Mouse (Mus musculus) stomach, embryonic 16.5 days (tissue): Measurements from ENCODE around the gene Ank. TPM values are rescaled to one million over a fixed set of nuclear protein-coding genes. Genes with fewer than 3 reads are reported as not detected.
A peak's percentile ranks its signal among the peaks of the same experiment; 100 is the strongest.

Experiments used
- ATAC-seq: fragments of 200-750 bp; cut with Nextera tagmentation; 2 replicates; pipeline ENCODE4 v1.8.0; 2017; ENCODE audit warnings: moderate number of reproducible peaks, moderate TSS enrichment; ENCODE audit not compliant: insufficient read depth, low FRiP score
- H3K27ac ChIP-seq: fragments of 300-500 bp; sonication (generic); 2 replicates; pipeline ENCODE4 v1.5.1; 2014; ENCODE audit warnings: low read length
- H3K27me3 ChIP-seq: fragments of 300-500 bp; sonication (generic); 2 replicates; pipeline ENCODE4 v1.6.1; 2014; ENCODE audit warnings: low read length, control low read depth, mixed read lengths; ENCODE audit not compliant: control insufficient read depth, insufficient read depth
- H3K36me3 ChIP-seq: fragments of 300-500 bp; sonication (generic); 2 replicates; pipeline ENCODE4 v1.6.1; 2014; ENCODE audit warnings: low read length; ENCODE audit not compliant: control insufficient read depth, insufficient read depth
- H3K4me1 ChIP-seq: fragments of 300-500 bp; sonication (generic); 2 replicates; pipeline ENCODE4 v1.6.1; 2014; ENCODE audit warnings: low read length, control low read depth, mixed read lengths; ENCODE audit not compliant: control insufficient read depth, insufficient read depth
- H3K4me2 ChIP-seq: fragments of 300-500 bp; sonication (generic); 2 replicates; pipeline ENCODE4 v1.6.1; 2014; ENCODE audit warnings: low read depth, low read length, mixed read lengths
- H3K4me3 ChIP-seq: fragments of 300-500 bp; sonication (generic); replicated peaks from 2 replicates; pipeline ENCODE4 v1.5.1; 2014; ENCODE audit warnings: mild to moderate bottlenecking, low read length
- H3K9ac ChIP-seq: fragments of 300-500 bp; sonication (generic); 2 replicates; pipeline ENCODE4 v1.6.1; 2014; ENCODE audit warnings: low read length
- H3K9me3 ChIP-seq: fragments of 300-500 bp; sonication (generic); replicated peaks from 2 replicates; pipeline ENCODE4 v1.6.1; 2016; ENCODE audit warnings: low read length, control low read depth; ENCODE audit not compliant: control insufficient read depth
- WGBS: fragments of 180-500 bp; shearing (Covaris S2); extraction: QIAGEN DNeasy Blood & Tissue Kit; methylation state at CpG from one replicate; pipeline ENCODE4 v1.1.7; 2014; 5-methylcytosine and 5-hydroxymethylcytosine counted together
- microRNA-seq: library from miRNA; unstranded; fragments of <30 nt; microRNA quantifications from one replicate; pipeline ENCODE4, GENCODE M21; 2016
- polyA plus RNA-seq: library from polyadenylated mRNA; unstranded; fragments of >200 nt; fragmentation: Nextera tagmentation; extraction: Ambion mirVana; gene quantifications from 2 replicates; pipeline ENCODE4 v1.2.1, GENCODE M21; 2015

Ank gene
- polyA plus RNA-seq, 1 experiment from 2014 or later: 8.2 TPM

DNA sequence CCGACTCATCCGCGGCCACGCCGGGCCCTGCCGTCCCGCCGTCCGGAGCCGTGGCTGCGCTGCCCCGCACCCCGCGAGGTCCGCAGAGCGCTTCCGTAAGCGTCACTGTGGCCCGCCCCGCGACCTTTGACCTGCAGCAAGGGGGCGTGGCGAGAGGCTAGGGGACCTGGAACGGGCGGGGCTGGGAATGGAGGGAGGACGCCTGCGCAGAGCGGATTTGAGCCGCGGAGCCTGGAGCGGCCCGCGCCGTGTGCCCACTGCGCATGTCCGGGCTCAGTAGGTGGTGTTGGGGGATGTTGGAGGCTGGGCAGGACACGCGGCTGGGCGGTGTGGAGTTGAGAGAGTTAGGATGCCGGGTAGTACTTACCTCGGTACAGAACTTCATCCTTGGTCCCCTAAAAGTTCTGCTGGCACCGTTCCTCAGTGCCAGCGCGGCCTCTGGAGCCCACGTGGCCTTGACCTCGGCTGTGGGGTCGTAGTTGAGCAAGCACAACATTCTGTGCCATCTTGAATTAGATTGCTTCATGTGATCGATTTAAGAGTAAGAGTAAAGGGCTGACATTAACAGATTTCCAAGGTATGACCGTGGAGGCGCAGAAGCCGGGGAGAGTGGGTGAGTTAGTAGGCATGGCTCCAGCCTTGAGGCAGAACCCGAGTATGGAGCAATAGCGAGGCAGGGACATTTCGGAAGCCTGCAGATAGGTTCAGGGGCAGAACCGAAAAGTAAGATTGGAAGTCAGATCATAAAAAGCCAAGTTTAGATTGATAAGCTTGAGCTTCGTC lies 164.3 kb downstream of the Ank start, which contains the start of gene Otulin:
Gene Otulin, minus strand, starts transcription at position 93 of the 783 bp plus-strand sequence.
- H3K27me3 ChIP-seq: no peaks in the 10 kb centered on the region
- peak within 1 kb of the TSS; percentile 92 for H3K9ac ChIP-seq
- WGBS: 5% methylated on average over 56 of the region's 56 CpGs
- 0 out of 2 replicates have a peak, but pooled peaks cover 1% of the 10 kb centered on the region for H3K36me3 ChIP-seq
- peak; percentile 98 for ATAC-seq
- H3K27ac ChIP-seq: peak within 1 kb of the TSS; percentile 55
- H3K4me1 ChIP-seq: peaks cover 23% of the 10 kb centered on the region
- H3K9me3 ChIP-seq: no peaks in the 10 kb centered on the region
- peak within 1 kb of the TSS; percentile 91 for H3K4me2 ChIP-seq
- peak within 1 kb of the TSS; percentile 89 for H3K4me3 ChIP-seq

DNA sequence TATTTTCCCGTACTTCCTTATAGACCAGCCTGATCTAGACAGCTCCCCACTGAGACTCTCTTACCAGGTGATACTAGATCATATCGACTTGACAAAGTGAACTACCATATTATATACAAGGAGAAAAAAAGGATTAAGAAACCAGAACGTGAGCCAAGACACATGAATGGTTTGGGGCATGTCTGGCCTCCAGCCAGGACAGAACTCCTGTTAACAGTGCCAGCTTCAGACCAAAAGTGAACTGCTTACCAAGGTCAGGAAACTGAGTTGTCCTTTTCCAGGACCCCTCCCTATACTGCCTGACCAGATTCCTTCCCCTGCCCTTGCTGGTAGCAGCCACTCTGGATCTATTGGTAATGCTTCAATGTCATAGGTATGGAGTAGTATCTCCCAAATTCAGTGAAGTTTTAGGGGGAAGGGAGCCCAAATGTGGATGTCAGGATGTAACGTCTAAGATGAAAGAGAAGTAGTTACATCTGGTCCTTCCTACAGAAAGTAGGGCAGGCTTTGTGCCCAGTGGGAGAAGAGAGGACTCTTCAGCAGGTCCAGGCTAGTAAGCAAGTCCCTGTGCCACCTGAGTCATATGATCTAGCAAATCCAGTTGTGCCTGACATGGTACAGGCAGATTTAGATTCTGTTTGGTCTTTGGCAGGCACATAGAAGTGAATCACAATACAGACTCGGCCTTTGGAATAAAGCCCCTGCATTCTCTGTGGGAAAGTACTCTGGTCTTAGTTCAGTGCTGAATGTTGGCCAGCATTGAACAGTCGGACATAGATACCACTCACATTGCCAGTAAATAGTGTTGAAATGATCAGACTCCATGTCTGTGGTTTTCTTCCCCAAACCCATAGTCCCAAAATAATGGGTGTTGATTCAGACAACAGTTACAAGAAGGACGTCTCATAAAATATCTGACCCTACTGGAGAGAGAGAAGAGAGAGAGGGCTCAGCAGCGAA lies 167.7 kb downstream of the Ank start:
- Histone ChIP-seq H3K9ac (no peak overlapping the region), H3K4me3 (no peak overlapping the region), H3K4me1 (peaks cover 8% of the 10 kb centered on the region), H3K4me2 (no peak overlapping the region), H3K27me3 (no peaks in the 10 kb centered on the region), H3K9me3 (no peaks in the 10 kb centered on the region), H3K27ac (peak overlapping the region; percentile 59), H3K36me3 (no peaks in the 10 kb centered on the region)
- no peak for ATAC-seq
- WGBS: 59% methylated on average over 8 of the region's 8 CpGs

DNA sequence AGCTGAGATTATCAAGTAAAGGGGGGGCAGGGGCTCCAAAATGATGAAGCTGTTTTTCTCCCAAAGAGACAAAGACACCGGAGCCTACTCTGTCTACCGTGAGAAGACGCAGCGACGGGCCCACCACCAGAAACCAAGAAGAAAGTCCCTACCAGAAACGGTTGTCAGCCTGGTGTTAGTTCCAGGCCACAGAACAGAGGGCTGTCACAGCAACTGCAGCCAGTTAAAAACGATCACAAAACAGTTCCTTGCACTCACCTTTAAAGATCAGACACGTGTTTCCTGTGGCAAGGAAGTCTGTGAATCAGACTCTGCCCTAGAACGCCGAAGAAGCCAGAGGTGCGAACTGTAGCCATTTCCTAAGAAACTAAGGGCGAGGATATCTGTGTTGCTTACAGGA lies 174.7 kb downstream of the Ank start:
- no peaks in the 10 kb centered on the region for H3K27me3 ChIP-seq
- no peak overlapping the region for H3K27ac ChIP-seq
- WGBS: 46% methylated on average over 12 of the region's 12 CpGs
- H3K4me1 ChIP-seq: no peaks in the 10 kb centered on the region
- H3K9ac ChIP-seq: no peak overlapping the region
- no peak overlapping the region for H3K4me2 ChIP-seq
- no peaks in the 10 kb centered on the region for H3K36me3 ChIP-seq
- no peaks in the 10 kb centered on the region for H3K9me3 ChIP-seq
- ATAC-seq: no peak
- H3K4me3 ChIP-seq: no peak overlapping the region

DNA sequence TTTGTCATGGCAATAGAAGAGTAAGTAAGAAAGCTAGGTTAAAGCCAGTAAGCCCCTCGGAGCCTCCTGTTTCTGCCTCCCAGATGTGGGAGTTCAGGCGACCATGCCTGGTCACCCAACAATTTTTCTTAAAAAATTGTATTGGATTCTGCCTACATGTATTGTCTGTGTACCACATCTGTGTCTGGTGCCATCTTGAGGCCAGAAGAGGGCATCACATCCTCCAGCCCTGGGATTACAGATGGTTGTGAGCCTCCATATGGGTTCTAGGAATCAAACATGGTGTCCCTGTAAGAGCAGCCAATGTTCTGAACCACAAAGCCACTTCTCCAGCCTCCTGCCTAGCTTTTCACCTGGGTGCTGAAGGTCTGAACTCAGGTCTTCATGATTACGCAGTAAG lies 176.4 kb downstream of the Ank start:
- Histone ChIP-seq H3K9ac (no peak overlapping the region), H3K36me3 (no peaks in the 10 kb centered on the region), H3K27ac (no peak overlapping the region), H3K4me3 (no peak overlapping the region), H3K4me2 (no peak overlapping the region), H3K27me3 (no peaks in the 10 kb centered on the region), H3K9me3 (no peaks in the 10 kb centered on the region), H3K4me1 (no peaks in the 10 kb centered on the region)
- 92% methylated on average over 3 of the region's 3 CpGs for WGBS
- no peak for ATAC-seq

Small RNAs within 50 kb of the gene (microRNA-seq; reads per million reads assigned to microRNA genes)
- not detected for gene Mir7117

Other genes with a start within 250 kb of the Ank start
- gene Otulin, start 164.0 kb downstream of the Ank start, polyA plus RNA-seq: 9.3 and 11.0 TPM in 2 replicates
- gene Otulinl, start 214.9 kb downstream of the Ank start, polyA plus RNA-seq: 19.3 and 20.2 TPM in 2 replicates